In genomic region chr1:120758762-120759161, GRCm38 (mm10) we compare ENCODE assay signal across 17 mouse cellular contexts.
DNase-seq lines count a peak whose midpoint lies in the region; ATAC-seq and TF ChIP-seq lines count a peak whose summit lies in the region.
"Had no signal": no experiment of that assay in that cellular context is flagged by ENCODE, and none has a peak within 500 bp of the region (broad histone marks: within the 10 kb centered on the region; RNA-seq: fewer than 3 reads in every experiment).

No protein-coding gene starts in this region.

- no peak overlapping the region for H3K9ac ChIP-seq in heart, embryonic 15.5 days
- no peak overlapping the region for H3K9ac ChIP-seq in midbrain, embryonic 16.5 days (ENCODE audit: low read depth, low read length)
- H3K9ac ChIP-seq: forebrain, embryonic 15.5 days; hindbrain, embryonic 15.5 days; liver, embryonic 12.5 days; stomach, embryonic 15.5 days had no signal

- peak overlapping the region; percentile 80 for H3K27ac ChIP-seq in heart, embryonic 15.5 days
- H3K27ac ChIP-seq in midbrain, embryonic 16.5 days (ENCODE audit: low read length), result no peak overlapping the region
- H3K27ac ChIP-seq in thymus, adult 2 months (ENCODE audit: control insufficient read depth, insufficient read depth, low read length), result no peak overlapping the region
- H3K27ac ChIP-seq: forebrain, embryonic 15.5 days; hindbrain, embryonic 15.5 days; liver, embryonic 12.5 days; stomach, embryonic 15.5 days had no signal

- TF ChIP-seq CTCF in thymus, adult 2 months (IDR thresholded peaks at IDR 0.05; ENCODE audit: borderline replicate concordance, control insufficient read depth, extremely low read depth, insufficient read depth, low read length, poor library complexity), result no peak

- intact Hi-C loops in heart, postnatal 25 days (cut with DNase I), result loop anchor here (10.0 kb wide), 1 partner anchor 154 kb away; the partner anchor contains the start of gene En1

- DNase-seq in heart, adult 18-20 months, result peak; percentile 45 to 54
- no peak for DNase-seq in heart, postnatal 25 days (ENCODE audit: low spot score)
- peak; percentile 54 for DNase-seq in gastrocnemius, postnatal 25 days
- no peak for DNase-seq in right cerebral cortex, postnatal 36 days (ENCODE audit: low spot score in 2 of 2)
- no peak for DNase-seq in thymus, adult 2 months
- DNase-seq in testis, postnatal 14 days (ENCODE audit: low spot score), result no peak
- DNase-seq: embryo, embryonic 11 days; kidney, adult 11 months; kidney, postnatal 36 days; spleen, adult 18-20 months; thymus, postnatal 4 days had no signal

- H3K27me3 ChIP-seq in heart, embryonic 15.5 days, result no peaks in the 10 kb centered on the region
- H3K27me3 ChIP-seq in midbrain, embryonic 16.5 days (ENCODE audit: control insufficient read depth, insufficient read depth, low read depth, low read length), result no peaks in the 10 kb centered on the region
- no peaks in the 10 kb centered on the region for H3K27me3 ChIP-seq in thymus, adult 2 months (ENCODE audit: control insufficient read depth, insufficient read depth, low read length)
- H3K27me3 ChIP-seq: forebrain, embryonic 15.5 days; hindbrain, embryonic 15.5 days; liver, embryonic 12.5 days; stomach, embryonic 15.5 days had no signal

- peaks cover 43% of the 10 kb centered on the region for H3K4me1 ChIP-seq in heart, embryonic 15.5 days (replicated peaks)
- H3K4me1 ChIP-seq in midbrain, embryonic 16.5 days (ENCODE audit: control insufficient read depth, insufficient read depth, low read length), result no peaks in the 10 kb centered on the region
- H3K4me1 ChIP-seq in thymus, adult 2 months (replicated peaks; ENCODE audit: control insufficient read depth, insufficient read depth, low read length), result no peaks in the 10 kb centered on the region
- H3K4me1 ChIP-seq: forebrain, embryonic 15.5 days; hindbrain, embryonic 15.5 days; liver, embryonic 12.5 days; stomach, embryonic 15.5 days had no signal

- H3K4me2 ChIP-seq in heart, embryonic 15.5 days, result no peak overlapping the region
- H3K4me2 ChIP-seq in midbrain, embryonic 16.5 days (ENCODE audit: low read length), result no peak overlapping the region
- H3K4me2 ChIP-seq: forebrain, embryonic 15.5 days; hindbrain, embryonic 15.5 days; liver, embryonic 12.5 days; stomach, embryonic 15.5 days had no signal

- no peaks in the 10 kb centered on the region for H3K9me3 ChIP-seq in heart, embryonic 15.5 days (replicated peaks)
- no peaks in the 10 kb centered on the region for H3K9me3 ChIP-seq in midbrain, embryonic 16.5 days (replicated peaks; ENCODE audit: control insufficient read depth, low read length, poor library complexity, severe bottlenecking)
- H3K9me3 ChIP-seq: forebrain, embryonic 15.5 days; hindbrain, embryonic 15.5 days; liver, embryonic 12.5 days; stomach, embryonic 15.5 days had no signal

- H3K4me3 ChIP-seq in heart, embryonic 15.5 days, result no peak overlapping the region
- H3K4me3 ChIP-seq in midbrain, embryonic 16.5 days (ENCODE audit: low read depth, low read length), result no peak overlapping the region
- no peak overlapping the region for H3K4me3 ChIP-seq in thymus, adult 2 months (ENCODE audit: control insufficient read depth, insufficient read depth, low read length)
- H3K4me3 ChIP-seq: forebrain, embryonic 15.5 days; hindbrain, embryonic 15.5 days; liver, embryonic 12.5 days; stomach, embryonic 15.5 days had no signal

- TF ChIP-seq POLR2A in thymus, adult 2 months (IDR thresholded peaks at IDR 0.05; ENCODE audit: control insufficient read depth, extremely low read depth, insufficient read depth, low read length, poor library complexity), result no peak

- ATAC-seq in heart, embryonic 15.5 days (replicated peaks; ENCODE audit: insufficient number of reproducible peaks, insufficient read depth, low FRiP score, low read depth), result no peak
- no peak for ATAC-seq in midbrain, embryonic 16.5 days
- ATAC-seq: liver, embryonic 12.5 days had no signal

- H3K36me3 ChIP-seq in heart, embryonic 15.5 days, result no peaks in the 10 kb centered on the region
- no peaks in the 10 kb centered on the region for H3K36me3 ChIP-seq in midbrain, embryonic 16.5 days (ENCODE audit: control insufficient read depth, insufficient read depth, low read length)
- no peaks in the 10 kb centered on the region for H3K36me3 ChIP-seq in thymus, adult 2 months (ENCODE audit: control insufficient read depth, insufficient read depth, low read length)
- H3K36me3 ChIP-seq: forebrain, embryonic 15.5 days; hindbrain, embryonic 15.5 days; liver, embryonic 12.5 days; stomach, embryonic 15.5 days had no signal

- WGBS in heart, embryonic 15.5 days, result 22% methylated on average over 5 of the region's 5 CpGs
- 91% methylated on average over 5 of the region's 5 CpGs for WGBS in midbrain, embryonic 16.5 days
- 79% methylated on average over 5 of the region's 5 CpGs for WGBS in thymus, adult 2 months

Comparison
In these comparisons a context has a peak if more than half of its experiments do, and no peak if none do; other contexts are left out.
1. DNase-seq: peak in heart, adult 18-20 months (2 of 2) and gastrocnemius, postnatal 25 days (single experiment); none in heart, postnatal 25 days (single experiment), right cerebral cortex, postnatal 36 days (0 of 2), thymus, adult 2 months (single experiment) and testis, postnatal 14 days (single experiment).